Comparison of ENCODE assay signal across 8 mouse cellular contexts in the genomic region with DNA sequence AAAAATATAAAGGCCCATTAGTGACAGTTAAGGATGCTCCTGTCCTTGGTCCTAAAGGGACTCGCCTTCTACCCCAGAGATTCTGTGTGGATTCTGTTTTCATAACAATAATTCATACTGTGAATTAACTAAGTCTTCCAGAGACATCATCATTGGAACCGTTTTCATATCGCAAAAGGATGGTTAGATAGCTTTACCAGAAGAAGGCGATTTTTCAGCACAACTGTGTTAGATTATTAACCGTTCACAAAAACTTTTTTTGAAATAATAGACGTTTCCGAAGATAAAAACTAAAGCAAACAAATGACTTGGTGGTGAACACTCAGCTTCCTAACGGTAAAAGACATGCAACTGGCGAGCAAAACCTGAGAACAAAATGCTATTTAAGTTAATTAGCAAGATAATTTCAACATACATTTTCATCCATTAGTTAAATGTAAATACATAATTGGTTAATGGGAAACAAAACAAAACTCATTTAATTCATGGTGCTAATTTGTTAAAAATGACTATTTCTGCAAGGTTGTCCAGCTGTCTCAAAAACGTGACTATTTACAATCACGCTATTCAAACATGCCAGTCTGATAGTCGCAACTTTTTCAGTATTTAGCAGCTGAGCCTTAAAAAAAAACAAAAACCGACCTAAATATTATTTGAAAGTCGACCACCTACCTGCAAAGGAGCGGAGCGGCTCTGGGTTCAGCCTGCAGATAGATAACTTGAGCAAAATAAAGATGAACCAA. TPM values are rescaled to one million over a fixed set of nuclear protein-coding genes. Genes with fewer than 3 reads are reported as not detected.
DNase-seq lines count a peak whose midpoint lies in the region; ATAC-seq and TF ChIP-seq lines count a peak whose summit lies in the region.

No protein-coding gene starts in this region.

- TF ChIP-seq POLR2A in spleen, adult 2 months (IDR thresholded peaks at IDR 0.05; ENCODE audit: low read depth, low read length), result no peak
- TF ChIP-seq POLR2A in limb, embryonic 14.5 days (IDR thresholded peaks at IDR 0.05; ENCODE audit: borderline replicate concordance, extremely low read depth, insufficient read depth, insufficient read length), result no peak

- H3K27me3 ChIP-seq in heart, postnatal 0 days (ENCODE audit: control insufficient read depth, insufficient read depth, low read length), result no peaks in the 10 kb centered on the region
- no peaks in the 10 kb centered on the region for H3K27me3 ChIP-seq in spleen, adult 2 months (ENCODE audit: control insufficient read depth, insufficient read depth, low read length)
- no peaks in the 10 kb centered on the region for H3K27me3 ChIP-seq in limb, embryonic 14.5 days (ENCODE audit: control insufficient read depth, insufficient read depth, low read length)
- no peaks in the 10 kb centered on the region for H3K27me3 ChIP-seq in stomach, postnatal 0 days (ENCODE audit: control insufficient read depth, insufficient read depth, low read length)

- no peak for ATAC-seq in heart, postnatal 0 days (ENCODE audit: insufficient read depth, low read depth)
- no peak for ATAC-seq in limb, embryonic 14.5 days (ENCODE audit: low FRiP score, low read depth)
- no peak for ATAC-seq in stomach, postnatal 0 days (ENCODE audit: low FRiP score, low TSS enrichment)

- peak overlapping the region; percentile 39 for H3K4me3 ChIP-seq in heart, postnatal 0 days (ENCODE audit: low read depth, low read length)
- peak overlapping the region; percentile 44 for H3K4me3 ChIP-seq in spleen, adult 2 months (ENCODE audit: extremely low read depth, insufficient read depth, insufficient read length)
- H3K4me3 ChIP-seq in limb, embryonic 14.5 days (replicated peaks; ENCODE audit: low read length), result peak overlapping the region; percentile 26
- H3K4me3 ChIP-seq in stomach, postnatal 0 days (ENCODE audit: low read depth, low read length), result peak overlapping the region; percentile 42
- H3K4me3 ChIP-seq in layer of hippocampus, adult 2 months, result no peak overlapping the region

- no peak for TF ChIP-seq CTCF in heart, postnatal 0 days (IDR thresholded peaks at IDR 0.05; ENCODE audit: low read depth)
- TF ChIP-seq CTCF in spleen, adult 2 months (IDR thresholded peaks at IDR 0.05; ENCODE audit: extremely low read depth, insufficient read depth, insufficient read length, insufficient replicate concordance), result no peak
- TF ChIP-seq CTCF in stomach, postnatal 0 days (IDR thresholded peaks at IDR 0.05; ENCODE audit: low read depth), result no peak
- TF ChIP-seq CTCF in layer of hippocampus, adult 2 months (conservative IDR thresholded peaks at IDR 0.05), result no peak

- no peak for DNase-seq in heart, postnatal 0 days (ENCODE audit: low spot score)
- no peak for DNase-seq in heart, adult 11 months
- no peak for DNase-seq in spleen, adult 2 months (ENCODE audit: low read depth in 1 of 2, low spot score in 2 of 2)
- DNase-seq in spleen, postnatal 4 days (ENCODE audit: low spot score in 2 of 2), result no peak
- no peak for DNase-seq in limb, embryonic 14.5 days (ENCODE audit: low spot score)
- DNase-seq in stomach, postnatal 0 days (ENCODE audit: low spot score), result no peak
- no peak for DNase-seq in left cerebral cortex, postnatal 4 days
- no peak for DNase-seq in layer of hippocampus, adult 2 months (ENCODE audit: low spot score in 2 of 2)

- WGBS in heart, postnatal 0 days, result 44% methylated on average over 16 of the region's 16 CpGs
- 30% methylated on average over 16 of the region's 16 CpGs for WGBS in spleen, adult 2 months
- WGBS in limb, embryonic 14.5 days, result 63% methylated on average over 16 of the region's 16 CpGs
- WGBS in stomach, postnatal 0 days, result 39% methylated on average over 16 of the region's 16 CpGs

- H3K9me3 ChIP-seq in heart, postnatal 0 days (replicated peaks; ENCODE audit: control insufficient read depth, low read length), result no peaks in the 10 kb centered on the region
- H3K9me3 ChIP-seq in limb, embryonic 14.5 days (ENCODE audit: control insufficient read depth, low read length), result no peaks in the 10 kb centered on the region
- H3K9me3 ChIP-seq in stomach, postnatal 0 days (ENCODE audit: control insufficient read depth, low read length), result no peaks in the 10 kb centered on the region

- peak overlapping the region; percentile 42 for H3K9ac ChIP-seq in heart, postnatal 0 days (replicated peaks; ENCODE audit: low read depth, low read length)
- H3K9ac ChIP-seq in limb, embryonic 14.5 days (ENCODE audit: low read depth, low read length, severe bottlenecking), result no peak overlapping the region
- H3K9ac ChIP-seq in stomach, postnatal 0 days (ENCODE audit: low read length), result peak overlapping the region; percentile 39; the same call in 1 of the 2 replicates

- peak overlapping the region; percentile 77 for H3K4me2 ChIP-seq in heart, postnatal 0 days (ENCODE audit: low read depth, low read length)
- peak overlapping the region; percentile 42 for H3K4me2 ChIP-seq in limb, embryonic 14.5 days (replicated peaks; ENCODE audit: low read depth, low read length, severe bottlenecking)
- peak overlapping the region; percentile 37 for H3K4me2 ChIP-seq in stomach, postnatal 0 days (replicated peaks; ENCODE audit: low read depth)

- intact Hi-C loops in left cerebral cortex, postnatal 4 days (cut with DNase I), result no loop called here

- no peak overlapping the region for H3K27ac ChIP-seq in heart, postnatal 0 days (ENCODE audit: low read depth)
- H3K27ac ChIP-seq in spleen, adult 2 months (ENCODE audit: insufficient read depth, low read length), result no peak overlapping the region
- no peak overlapping the region for H3K27ac ChIP-seq in limb, embryonic 14.5 days (replicated peaks; ENCODE audit: low read depth, low read length)
- H3K27ac ChIP-seq in stomach, postnatal 0 days (replicated peaks), result peak overlapping the region; percentile 53; the same call in 1 of the 2 replicates
- no peak overlapping the region for H3K27ac ChIP-seq in layer of hippocampus, adult 2 months

- no peak for TF ChIP-seq EP300 in heart, postnatal 0 days (IDR thresholded peaks at IDR 0.05; ENCODE audit: low read depth)
- TF ChIP-seq EP300 in stomach, postnatal 0 days (optimal IDR thresholded peaks at IDR 0.05), result no peak

- no peaks in the 10 kb centered on the region for H3K36me3 ChIP-seq in heart, postnatal 0 days (replicated peaks; ENCODE audit: control insufficient read depth, insufficient read depth, low read length)
- H3K36me3 ChIP-seq in spleen, adult 2 months (ENCODE audit: control insufficient read depth, insufficient read depth, low read length), result no peaks in the 10 kb centered on the region
- H3K36me3 ChIP-seq in limb, embryonic 14.5 days (ENCODE audit: control insufficient read depth, insufficient read depth, low read length), result no peaks in the 10 kb centered on the region
- H3K36me3 ChIP-seq in stomach, postnatal 0 days (ENCODE audit: control insufficient read depth, insufficient read depth, low read length), result no peaks in the 10 kb centered on the region

- H3K4me1 ChIP-seq in heart, postnatal 0 days (ENCODE audit: control insufficient read depth, insufficient read depth), result no peaks in the 10 kb centered on the region
- no peaks in the 10 kb centered on the region for H3K4me1 ChIP-seq in spleen, adult 2 months (ENCODE audit: control insufficient read depth, insufficient read depth, insufficient read length)
- no peaks in the 10 kb centered on the region for H3K4me1 ChIP-seq in limb, embryonic 14.5 days (ENCODE audit: control insufficient read depth, insufficient read depth, low read length)
- no peaks in the 10 kb centered on the region; the same call in 1 of the 2 replicates for H3K4me1 ChIP-seq in stomach, postnatal 0 days (replicated peaks; ENCODE audit: control insufficient read depth, insufficient read depth)

RNA-seq across cellular contexts. Expression of gene Zdhhc23, which starts 36.0 kb away (rescaled TPM):
- total RNA-seq in heart, postnatal 0 days (2014; rRNA removed; ENCODE audit: low replicate concordance), result 0.46 and 0.58 TPM in 2 replicates
- 0.59 and 0.72 TPM in 2 replicates for polyA plus RNA-seq in heart, postnatal 0 days (2015; fragmentation: Nextera tagmentation; extraction: Ambion mirVana)
- polyA plus RNA-seq in spleen, adult 2 months (2012; rRNA removed), result 2.0 and 2.3 TPM in 2 replicates
- polyA plus RNA-seq in limb, embryonic 14.5 days (2012; rRNA removed), result 0.81 and 0.97 TPM in 2 replicates
- 0.62 and 1.3 TPM in 2 replicates for polyA plus RNA-seq in limb, embryonic 14.5 days (2014; fragmentation: Nextera tagmentation; extraction: Ambion mirVana)
- 2.4 and 2.5 TPM in 2 replicates for polyA plus RNA-seq in stomach, postnatal 0 days (2015; fragmentation: Nextera tagmentation; extraction: Ambion mirVana)
- total RNA-seq in left cerebral cortex, postnatal 4 days (2021), result 10 to 100 TPM; 26.1 to 26.7 TPM
- 10 to 100 TPM; 43.4 to 49.1 TPM for total RNA-seq in layer of hippocampus, adult 2 months (2021)

RNA-seq across cellular contexts. Expression of gene Gramd1c, which starts 47.6 kb away (rescaled TPM):
- total RNA-seq in heart, postnatal 0 days (2014; rRNA removed; ENCODE audit: low replicate concordance), result 1.0 TPM in 2 replicates
- 2.0 and 2.7 TPM in 2 replicates for polyA plus RNA-seq in heart, postnatal 0 days (2015; fragmentation: Nextera tagmentation; extraction: Ambion mirVana)
- polyA plus RNA-seq in spleen, adult 2 months (2012; rRNA removed), result 0.30 and 0.32 TPM in 2 replicates
- 4.1 and 4.6 TPM in 2 replicates for polyA plus RNA-seq in limb, embryonic 14.5 days (2012; rRNA removed)
- polyA plus RNA-seq in limb, embryonic 14.5 days (2014; fragmentation: Nextera tagmentation; extraction: Ambion mirVana), result 5.5 and 6.7 TPM in 2 replicates
- 15.8 and 16.0 TPM in 2 replicates for polyA plus RNA-seq in stomach, postnatal 0 days (2015; fragmentation: Nextera tagmentation; extraction: Ambion mirVana)
- total RNA-seq in left cerebral cortex, postnatal 4 days (2021), result 1 to 10 TPM; 2.9 to 4.9 TPM
- total RNA-seq in layer of hippocampus, adult 2 months (2021), result 1 to 10 TPM; 4.6 to 5.1 TPM
